Mouse (Mus musculus): ENCODE results near the gene Mctp1. TPM values are rescaled to one million over a fixed set of nuclear protein-coding genes. Genes with fewer than 3 reads are reported as not detected.

The Mctp1 gene
- polyA plus RNA-seq, 1 experiment, result not detected

- TF ChIP-seq CTCF (IDR thresholded peaks at IDR 0.05; ENCODE audit: low read depth, low read length) (no peak), EP300 (IDR thresholded peaks at IDR 0.05; ENCODE audit: insufficient read depth, low read depth, low read length) (no peak), POLR2A (IDR thresholded peaks at IDR 0.05; ENCODE audit: insufficient read depth, low read length) (no peak)
- H3K9me3 ChIP-seq (replicated peaks; ENCODE audit: control insufficient read depth, insufficient read depth, low read length, poor library complexity, severe bottlenecking), result no peaks in the 10 kb centered on the region
- no peak overlapping the region for H3K9ac ChIP-seq (ENCODE audit: low read depth, poor library complexity, severe bottlenecking)
These were observed 305.0 kb downstream of the Mctp1 start for GRCm38 (mm10) chr13:76689349-76689748.

GRCm38 (mm10) chr13:76690143-76690542 is 305.8 kb downstream of the Mctp1 start:
- H3K27ac ChIP-seq (ENCODE audit: insufficient read depth, low read length), result no peak overlapping the region
- TF ChIP-seq EP300 (IDR thresholded peaks at IDR 0.05; ENCODE audit: insufficient read depth, low read depth, low read length), result no peak
- TF ChIP-seq CTCF (IDR thresholded peaks at IDR 0.05; ENCODE audit: low read depth, low read length), result no peak
- no peak for TF ChIP-seq POLR2A (IDR thresholded peaks at IDR 0.05; ENCODE audit: insufficient read depth, low read length)
- no peaks in the 10 kb centered on the region for H3K9me3 ChIP-seq (replicated peaks; ENCODE audit: control insufficient read depth, insufficient read depth, low read length, poor library complexity, severe bottlenecking)
- H3K9ac ChIP-seq (ENCODE audit: low read depth, poor library complexity, severe bottlenecking), result no peak overlapping the region
- no peaks in the 10 kb centered on the region for H3K4me1 ChIP-seq (ENCODE audit: control insufficient read depth, insufficient read depth, low read length)
- H3K4me3 ChIP-seq (ENCODE audit: low read depth, low read length), result no peak overlapping the region
- H3K36me3 ChIP-seq (ENCODE audit: control insufficient read depth, insufficient read depth, low read length, poor library complexity, severe bottlenecking), result no peaks in the 10 kb centered on the region
- no peaks in the 10 kb centered on the region for H3K27me3 ChIP-seq (ENCODE audit: control insufficient read depth, insufficient read depth, low read length, poor library complexity, severe bottlenecking)

More at GRCm38 (mm10) chr13:76689349-76689748, 305.0 kb downstream of the Mctp1 start:
- no peak overlapping the region for H3K27ac ChIP-seq (ENCODE audit: insufficient read depth, low read length)
- H3K4me3 ChIP-seq (ENCODE audit: low read depth, low read length), result no peak overlapping the region
- no peaks in the 10 kb centered on the region for H3K36me3 ChIP-seq (ENCODE audit: control insufficient read depth, insufficient read depth, low read length, poor library complexity, severe bottlenecking)
- H3K27me3 ChIP-seq (ENCODE audit: control insufficient read depth, insufficient read depth, low read length, poor library complexity, severe bottlenecking), result no peaks in the 10 kb centered on the region
- H3K4me1 ChIP-seq (ENCODE audit: control insufficient read depth, insufficient read depth, low read length), result no peaks in the 10 kb centered on the region

- TF ChIP-seq CTCF (IDR thresholded peaks at IDR 0.05; ENCODE audit: low read depth, low read length) (no peak), EP300 (IDR thresholded peaks at IDR 0.05; ENCODE audit: insufficient read depth, low read depth, low read length) (no peak), POLR2A (IDR thresholded peaks at IDR 0.05; ENCODE audit: insufficient read depth, low read length) (no peak)
- no peaks in the 10 kb centered on the region for H3K4me1 ChIP-seq (ENCODE audit: control insufficient read depth, insufficient read depth, low read length)
- H3K27me3 ChIP-seq (ENCODE audit: control insufficient read depth, insufficient read depth, low read length, poor library complexity, severe bottlenecking), result no peaks in the 10 kb centered on the region
- no peak overlapping the region for H3K4me3 ChIP-seq (ENCODE audit: low read depth, low read length)
- no peaks in the 10 kb centered on the region for H3K9me3 ChIP-seq (replicated peaks; ENCODE audit: control insufficient read depth, insufficient read depth, low read length, poor library complexity, severe bottlenecking)
- H3K9ac ChIP-seq (ENCODE audit: low read depth, poor library complexity, severe bottlenecking), result no peak overlapping the region
- no peak overlapping the region for H3K27ac ChIP-seq (ENCODE audit: insufficient read depth, low read length)
- no peaks in the 10 kb centered on the region for H3K36me3 ChIP-seq (ENCODE audit: control insufficient read depth, insufficient read depth, low read length, poor library complexity, severe bottlenecking)
These were observed 306.4 kb downstream of the Mctp1 start for GRCm38 (mm10) chr13:76690697-76691096.

- no peak overlapping the region for H3K9ac ChIP-seq (ENCODE audit: low read depth, poor library complexity, severe bottlenecking)
- H3K27ac ChIP-seq (ENCODE audit: insufficient read depth, low read length), result no peak overlapping the region
- H3K9me3 ChIP-seq (replicated peaks; ENCODE audit: control insufficient read depth, insufficient read depth, low read length, poor library complexity, severe bottlenecking), result no peaks in the 10 kb centered on the region
- no peaks in the 10 kb centered on the region for H3K27me3 ChIP-seq (ENCODE audit: control insufficient read depth, insufficient read depth, low read length, poor library complexity, severe bottlenecking)
- H3K4me1 ChIP-seq (ENCODE audit: control insufficient read depth, insufficient read depth, low read length), result no peaks in the 10 kb centered on the region
- no peak overlapping the region for H3K4me3 ChIP-seq (ENCODE audit: low read depth, low read length)
- H3K36me3 ChIP-seq (ENCODE audit: control insufficient read depth, insufficient read depth, low read length, poor library complexity, severe bottlenecking), result no peaks in the 10 kb centered on the region
- TF ChIP-seq EP300 (IDR thresholded peaks at IDR 0.05; ENCODE audit: insufficient read depth, low read depth, low read length) (no peak), POLR2A (IDR thresholded peaks at IDR 0.05; ENCODE audit: insufficient read depth, low read length) (no peak), CTCF (IDR thresholded peaks at IDR 0.05; ENCODE audit: low read depth, low read length) (no peak)
These were observed 349.7 kb downstream of the Mctp1 start for GRCm38 (mm10) chr13:76734013-76734412.

GRCm38 (mm10) chr13:76750663-76751429 is 366.5 kb downstream of the Mctp1 start:
- Histone ChIP-seq H3K9me3 (replicated peaks; ENCODE audit: control insufficient read depth, insufficient read depth, low read length, poor library complexity, severe bottlenecking) (no peaks in the 10 kb centered on the region), H3K36me3 (ENCODE audit: control insufficient read depth, insufficient read depth, low read length, poor library complexity, severe bottlenecking) (no peaks in the 10 kb centered on the region), H3K4me1 (ENCODE audit: control insufficient read depth, insufficient read depth, low read length) (no peaks in the 10 kb centered on the region), H3K27me3 (ENCODE audit: control insufficient read depth, insufficient read depth, low read length, poor library complexity, severe bottlenecking) (no peaks in the 10 kb centered on the region), H3K9ac (ENCODE audit: low read depth, poor library complexity, severe bottlenecking) (no peak overlapping the region), H3K27ac (ENCODE audit: insufficient read depth, low read length) (no peak overlapping the region), H3K4me3 (ENCODE audit: low read depth, low read length) (no peak overlapping the region)
- TF ChIP-seq POLR2A (IDR thresholded peaks at IDR 0.05; ENCODE audit: insufficient read depth, low read length) (no peak), EP300 (IDR thresholded peaks at IDR 0.05; ENCODE audit: insufficient read depth, low read depth, low read length) (no peak), CTCF (IDR thresholded peaks at IDR 0.05; ENCODE audit: low read depth, low read length) (no peak)

- Histone ChIP-seq H3K4me1 (ENCODE audit: control insufficient read depth, insufficient read depth, low read length) (no peaks in the 10 kb centered on the region), H3K36me3 (ENCODE audit: control insufficient read depth, insufficient read depth, low read length, poor library complexity, severe bottlenecking) (no peaks in the 10 kb centered on the region), H3K27me3 (ENCODE audit: control insufficient read depth, insufficient read depth, low read length, poor library complexity, severe bottlenecking) (no peaks in the 10 kb centered on the region), H3K4me3 (ENCODE audit: low read depth, low read length) (no peak overlapping the region), H3K9ac (ENCODE audit: low read depth, poor library complexity, severe bottlenecking) (no peak overlapping the region), H3K27ac (ENCODE audit: insufficient read depth, low read length) (no peak overlapping the region), H3K9me3 (replicated peaks; ENCODE audit: control insufficient read depth, insufficient read depth, low read length, poor library complexity, severe bottlenecking) (no peaks in the 10 kb centered on the region)
- TF ChIP-seq POLR2A (IDR thresholded peaks at IDR 0.05; ENCODE audit: insufficient read depth, low read length) (no peak), CTCF (IDR thresholded peaks at IDR 0.05; ENCODE audit: low read depth, low read length) (peak; percentile 19)
These were observed 375.6 kb downstream of the Mctp1 start for GRCm38 (mm10) chr13:76759832-76760490.
